Mouse (Mus musculus) ovary, postnatal 36 days (tissue): ENCODE results near the gene 4930544D05Rik.

ENCODE experiments used
- DNase-seq: peaks from one replicate; pipeline ENCODE4 v3.0.0; 2022; ENCODE audit warnings: low spot score, mixed read lengths

Gene 4930544D05Rik

GRCm38 (mm10) chr11:70598451-70598953 is 17.1 kb upstream of the 4930544D05Rik start:
- no peak for DNase-seq

- DNase-seq: peak; percentile 74
These were observed 10.6 kb upstream of the 4930544D05Rik start for GRCm38 (mm10) chr11:70605024-70605566.

GRCm38 (mm10) chr11:70606717-70607116 is 8.9 kb upstream of the 4930544D05Rik start:
- DNase-seq: no peak

DNA sequence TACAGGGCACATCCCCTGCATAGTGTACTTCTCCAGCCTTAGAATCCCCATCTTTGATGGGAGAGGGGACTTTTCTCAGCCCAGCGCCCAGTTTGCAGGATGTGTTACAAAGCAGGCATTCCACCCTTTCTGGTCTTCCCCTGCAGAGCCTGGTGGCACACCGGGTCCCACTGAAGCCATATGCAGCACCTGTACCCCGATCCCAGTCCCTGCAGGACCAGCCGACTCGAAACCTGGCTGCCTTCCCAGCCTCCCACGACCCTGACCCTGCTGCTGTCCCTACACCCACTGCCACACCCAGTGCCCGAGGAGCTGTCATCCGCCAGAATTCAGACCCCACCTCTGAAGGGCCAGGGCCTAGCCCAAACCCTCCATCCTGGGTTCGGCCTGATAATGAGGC is 8.0 kb upstream of the 4930544D05Rik start:
- DNase-seq: no peak

DNA sequence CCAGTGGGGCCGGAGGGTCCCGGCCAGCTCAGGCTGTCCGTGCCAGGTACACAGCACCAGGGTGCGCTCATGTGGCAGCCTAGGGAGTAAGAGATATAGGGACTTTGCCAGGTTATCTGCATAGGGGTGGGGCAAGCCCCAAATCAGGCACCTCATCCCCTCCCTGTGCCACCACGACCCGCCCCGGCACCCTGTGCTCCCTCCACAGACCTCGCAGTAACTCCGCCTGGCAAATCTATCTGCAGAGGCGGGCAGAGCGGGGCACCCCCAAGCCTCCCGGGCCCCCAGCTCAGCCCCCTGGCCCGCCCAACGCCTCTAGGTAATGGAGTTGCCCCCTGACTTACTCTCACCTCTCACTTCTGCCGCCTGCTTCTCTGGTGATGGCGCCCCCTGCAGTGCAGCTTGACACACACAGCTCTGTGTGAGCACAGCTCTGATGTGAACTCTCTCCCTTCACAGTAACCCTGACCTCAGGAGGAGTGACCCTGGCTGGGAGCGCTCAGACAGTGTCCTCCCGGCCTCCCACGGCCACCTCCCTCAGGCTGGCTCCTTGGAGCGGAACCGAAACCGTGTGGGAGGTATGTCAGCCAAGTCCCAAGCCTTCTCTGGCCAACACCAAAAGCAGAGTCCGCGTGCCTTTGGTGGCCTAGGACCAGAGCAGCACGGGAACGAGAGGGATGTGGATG is 7.1 kb upstream of the 4930544D05Rik start:
- DNase-seq: peak; percentile 32

DNA sequence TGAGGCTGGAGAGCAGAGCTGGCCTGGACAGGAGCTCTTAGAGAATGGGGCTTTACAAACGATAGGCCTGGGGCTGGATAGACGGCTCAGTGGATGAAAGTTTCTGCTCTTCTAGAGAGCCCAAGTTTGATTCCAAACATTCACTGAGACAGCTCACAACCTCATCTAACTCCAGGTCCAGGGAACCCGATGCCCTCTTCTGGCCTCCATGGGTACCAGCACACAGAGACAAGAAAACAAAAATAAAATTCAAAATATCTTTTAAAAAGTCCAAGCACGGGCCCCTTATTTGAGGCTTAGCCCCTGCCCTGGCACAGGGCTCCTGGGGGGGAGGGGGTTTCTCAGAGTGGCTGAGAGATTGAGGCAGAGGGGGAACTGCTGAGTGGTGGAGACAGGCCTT is 4.9 kb upstream of the 4930544D05Rik start:
- no peak for DNase-seq

DNA sequence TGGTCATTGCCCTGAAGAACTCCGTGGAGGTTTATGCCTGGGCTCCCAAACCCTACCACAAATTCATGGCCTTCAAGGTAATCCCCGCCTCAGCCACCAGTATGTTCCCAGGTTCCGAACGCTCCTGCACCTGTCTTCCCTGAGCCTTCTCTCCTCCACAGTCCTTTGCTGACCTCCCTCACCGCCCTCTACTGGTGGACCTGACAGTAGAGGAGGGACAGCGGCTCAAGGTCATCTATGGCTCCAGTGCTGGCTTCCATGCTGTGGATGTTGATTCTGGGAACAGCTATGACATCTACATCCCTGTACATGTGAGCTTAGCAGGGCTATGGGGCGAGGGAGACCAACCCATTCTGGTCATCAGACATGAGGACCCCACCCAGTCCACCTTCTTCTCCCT is 3.1 kb upstream of the 4930544D05Rik start:
- no peak for DNase-seq

GRCm38 (mm10) chr11:70615074-70615473 is 574 bp upstream of the 4930544D05Rik start:
- DNase-seq: peak; percentile 67

DNA sequence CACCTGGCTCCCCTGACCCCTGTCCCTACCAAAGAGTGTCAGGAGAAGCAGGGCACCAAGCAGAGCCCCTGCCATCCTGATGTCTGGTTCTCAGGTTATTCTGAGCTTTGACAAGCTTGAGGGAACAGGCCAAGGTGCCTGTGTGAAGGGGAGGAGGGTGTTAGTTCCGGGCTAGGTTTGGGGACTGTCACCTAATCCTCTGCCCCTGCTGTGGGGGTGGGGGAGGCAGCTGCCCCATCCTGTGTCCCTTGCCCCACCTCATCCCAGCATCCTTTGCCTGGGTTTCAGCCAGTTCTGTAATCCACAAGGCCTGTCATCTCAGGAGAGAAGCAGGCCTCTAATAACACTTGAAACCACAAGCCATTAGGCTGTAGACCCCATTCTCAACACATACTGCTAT is 3.5 kb downstream of the 4930544D05Rik start, which contains the start of gene Chrne:
Gene Chrne (minus strand): TSS at position 116 of the 400 bp plus-strand sequence.
- DNase-seq: no peak

GRCm38 (mm10) chr11:70621972-70622814 is 6.5 kb downstream of the 4930544D05Rik start:
- no peak for DNase-seq

GRCm38 (mm10) chr11:70623053-70623742 is 7.5 kb downstream of the 4930544D05Rik start:
- DNase-seq: no peak

DNA sequence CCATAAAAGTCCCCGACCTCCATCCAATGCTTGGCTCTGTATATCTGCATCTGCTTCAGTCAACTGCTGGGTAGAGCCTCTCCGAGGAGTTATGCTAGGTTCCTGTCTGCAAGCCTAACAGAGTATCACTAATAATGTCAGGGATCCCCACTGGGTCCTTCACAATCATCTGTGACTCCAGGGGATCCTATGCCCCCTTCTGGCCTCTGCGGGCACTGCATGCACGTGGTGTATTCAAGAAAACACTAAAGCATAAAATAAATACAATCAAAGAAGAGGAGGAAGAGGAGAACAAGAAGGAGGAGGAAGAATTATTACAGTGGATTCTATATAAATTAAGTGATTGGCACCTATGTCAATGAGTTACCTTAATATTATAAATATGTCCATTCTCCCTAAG is 9.8 kb downstream of the 4930544D05Rik start:
- DNase-seq: no peak

- DNase-seq: no peak
These were observed 11.2 kb downstream of the 4930544D05Rik start for GRCm38 (mm10) chr11:70626877-70627276.

GRCm38 (mm10) chr11:70628431-70628830 is 12.8 kb downstream of the 4930544D05Rik start:
- DNase-seq: no peak

DNA sequence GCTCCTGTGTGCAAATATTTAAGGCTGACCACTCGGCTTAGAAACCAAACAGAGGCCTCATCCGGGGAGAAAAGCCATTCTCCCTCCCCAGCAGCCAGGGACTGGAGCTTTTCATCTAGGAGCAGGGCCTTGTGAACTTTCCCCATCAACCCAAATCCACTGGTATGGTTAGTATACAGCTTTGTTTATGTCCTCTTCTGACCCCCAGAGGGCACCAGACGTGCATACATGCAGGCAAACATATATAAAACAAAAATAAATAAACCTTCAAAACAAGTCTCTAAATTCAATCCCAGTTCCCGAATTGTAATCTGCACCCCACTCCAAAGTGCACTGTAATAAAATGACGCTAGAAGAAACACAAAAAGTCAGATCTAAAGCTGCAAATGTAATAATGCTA is 13.9 kb downstream of the 4930544D05Rik start:
- DNase-seq: no peak

GRCm38 (mm10) chr11:70630129-70630528 is 14.5 kb downstream of the 4930544D05Rik start:
- no peak for DNase-seq

DNA sequence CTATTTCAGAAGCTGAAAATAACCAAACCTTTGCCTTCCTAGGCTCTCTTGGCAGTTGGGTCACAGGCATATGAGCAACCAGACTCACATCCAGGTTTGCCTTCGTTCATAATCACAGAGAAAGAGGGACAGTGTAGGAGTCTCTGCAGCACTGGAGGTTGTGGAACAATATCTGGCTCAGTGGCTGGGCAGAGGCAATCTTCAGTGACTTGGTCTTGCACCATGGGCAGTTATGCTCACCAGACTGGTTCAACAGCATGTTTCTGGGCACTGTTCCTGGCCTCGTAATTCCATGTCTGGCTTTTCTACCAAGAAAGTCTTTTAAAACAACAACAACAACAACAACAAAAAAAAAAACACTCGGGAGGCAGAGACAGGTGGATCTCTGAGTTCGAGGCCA is 20.0 kb downstream of the 4930544D05Rik start:
- DNase-seq: no peak

- no peak for DNase-seq
These were observed 22.1 kb downstream of the 4930544D05Rik start for GRCm38 (mm10) chr11:70637764-70638163.

GRCm38 (mm10) chr11:70638293-70638692 is 22.6 kb downstream of the 4930544D05Rik start:
- no peak for DNase-seq

DNA sequence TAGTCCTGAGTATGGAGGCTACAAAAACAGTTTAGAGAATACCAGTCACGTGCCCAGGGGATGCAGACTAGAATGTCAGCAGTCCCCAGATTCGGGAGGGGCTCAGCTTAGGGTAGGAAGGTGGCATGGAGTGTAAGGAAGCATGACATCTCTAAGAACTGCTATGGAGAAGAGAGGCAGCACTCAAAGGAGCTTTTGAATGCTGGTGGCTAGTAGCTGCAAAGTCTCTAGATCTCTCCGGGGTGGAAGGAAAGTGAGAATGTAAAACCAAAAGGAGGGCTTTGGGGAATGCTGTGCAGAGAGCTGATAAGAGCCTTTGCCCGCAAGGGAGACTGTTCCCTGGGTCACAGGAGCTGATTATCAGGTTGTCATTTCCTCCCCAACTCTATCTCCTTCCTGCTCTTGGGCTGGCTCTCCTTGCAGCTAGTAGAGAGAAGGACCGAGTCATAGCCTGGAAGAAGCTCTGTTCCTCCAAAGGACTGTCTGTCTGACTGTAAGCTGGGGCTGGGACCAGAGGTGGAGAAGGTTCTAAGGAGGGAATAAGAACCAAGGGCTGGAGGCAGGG is 23.1 kb downstream of the 4930544D05Rik start, which contains the start of gene Gp1ba:
Gene Gp1ba (plus strand): TSS at position 409 of the 565 bp plus-strand sequence.
- no peak for DNase-seq

DNA sequence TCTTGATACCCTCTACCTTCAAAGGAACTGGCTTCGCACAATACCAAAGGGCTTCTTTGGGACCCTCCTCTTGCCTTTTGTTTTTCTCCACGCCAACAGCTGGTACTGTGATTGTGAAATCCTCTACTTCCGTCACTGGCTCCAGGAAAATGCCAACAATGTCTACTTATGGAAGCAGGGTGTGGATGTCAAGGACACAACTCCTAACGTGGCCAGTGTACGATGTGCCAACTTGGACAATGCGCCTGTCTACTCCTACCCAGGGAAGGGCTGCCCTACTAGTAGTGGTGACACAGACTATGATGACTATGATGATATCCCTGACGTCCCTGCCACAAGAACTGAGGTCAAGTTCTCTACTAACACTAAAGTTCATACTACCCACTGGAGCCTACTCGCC is 24.3 kb downstream of the 4930544D05Rik start:
- DNase-seq: no peak

- no peak for DNase-seq
These were observed 25.6 kb downstream of the 4930544D05Rik start for GRCm38 (mm10) chr11:70641241-70641640.
